28 mouse cellular contexts compared by ENCODE assay signal in genomic region chr12:10062006-10062514, GRCm38 (mm10).
DNase-seq lines count a peak whose midpoint lies in the region; ATAC-seq and TF ChIP-seq lines count a peak whose summit lies in the region.
"Had no signal": no experiment of that assay in that cellular context is flagged by ENCODE, and none has a peak within 500 bp of the region (broad histone marks: within the 10 kb centered on the region; RNA-seq: fewer than 3 reads in every experiment).

No protein-coding gene starts in this region.

- 5% methylated on average over 1 of the region's 1 CpGs for WGBS in kidney, embryonic 14.5 days
- WGBS in embryonic facial prominence, embryonic 10.5 days, result 28% methylated on average over 1 of the region's 1 CpGs
- WGBS in limb, embryonic 11.5 days, result 0% methylated on average over 1 of the region's 1 CpGs

- no peak overlapping the region for H3K9ac ChIP-seq in kidney, embryonic 14.5 days (ENCODE audit: low read depth, low read length)
- H3K9ac ChIP-seq in limb, embryonic 11.5 days (ENCODE audit: low read length), result no peak overlapping the region
- H3K9ac ChIP-seq: forebrain, postnatal 0 days; liver, embryonic 13.5 days; midbrain, embryonic 13.5 days; neural tube, embryonic 12.5 days had no signal

- intact Hi-C loops in left cerebral cortex, adult 2 months (cut with DNase I), result no loop called here

- H3K36me3 ChIP-seq in kidney, embryonic 14.5 days (ENCODE audit: control insufficient read depth, insufficient read depth, low read length), result no peaks in the 10 kb centered on the region
- H3K36me3 ChIP-seq in embryonic facial prominence, embryonic 10.5 days (replicated peaks), result no peaks in the 10 kb centered on the region
- H3K36me3 ChIP-seq in limb, embryonic 11.5 days (ENCODE audit: control insufficient read depth, insufficient read depth, low read length), result no peaks in the 10 kb centered on the region
- H3K36me3 ChIP-seq: heart, embryonic 10.5 days; liver, embryonic 13.5 days; midbrain, embryonic 13.5 days; neural tube, embryonic 12.5 days had no signal

- no peak overlapping the region for H3K4me2 ChIP-seq in kidney, embryonic 14.5 days (replicated peaks; ENCODE audit: low read depth, low read length)
- no peak overlapping the region for H3K4me2 ChIP-seq in limb, embryonic 11.5 days (ENCODE audit: low read depth, severe bottlenecking)
- H3K4me2 ChIP-seq: liver, embryonic 13.5 days; midbrain, embryonic 13.5 days; neural tube, embryonic 12.5 days had no signal

- H3K9me3 ChIP-seq in kidney, embryonic 14.5 days (ENCODE audit: control insufficient read depth, low read length), result no peaks in the 10 kb centered on the region
- no peaks in the 10 kb centered on the region for H3K9me3 ChIP-seq in embryonic facial prominence, embryonic 10.5 days
- H3K9me3 ChIP-seq in limb, embryonic 11.5 days (ENCODE audit: control insufficient read depth, low read length), result no peaks in the 10 kb centered on the region
- H3K9me3 ChIP-seq: heart, embryonic 10.5 days; liver, embryonic 13.5 days; midbrain, embryonic 13.5 days; neural tube, embryonic 12.5 days had no signal

- no peak overlapping the region for H3K27ac ChIP-seq in kidney, embryonic 14.5 days (ENCODE audit: low read depth, low read length)
- H3K27ac ChIP-seq in embryonic facial prominence, embryonic 10.5 days (replicated peaks), result no peak overlapping the region
- H3K27ac ChIP-seq in limb, embryonic 11.5 days (replicated peaks; ENCODE audit: low read depth, low read length), result no peak overlapping the region
- H3K27ac ChIP-seq in left cerebral cortex, adult 2 months, result no peak overlapping the region
- H3K27ac ChIP-seq: heart, embryonic 10.5 days; liver, embryonic 13.5 days; midbrain, embryonic 13.5 days; neural tube, embryonic 12.5 days had no signal

- DNase-seq in kidney, postnatal 4 days, result no peak
- peak; percentile 60 for DNase-seq in embryo, embryonic 10 days (ENCODE audit: low spot score)
- DNase-seq in embryonic facial prominence, embryonic 10.5 days (ENCODE audit: low spot score), result peak; percentile 43
- DNase-seq in limb, embryonic 11.5 days (ENCODE audit: low spot score), result peak; percentile 43
- DNase-seq in left cerebral cortex, adult 2 months (ENCODE audit: extremely low spot score in 1 of 2, low spot score in 2 of 2), result no peak
- no peak for DNase-seq in heart, adult 18-20 months
- DNase-seq in right cerebral cortex, postnatal 25 days, result no peak
- DNase-seq: adrenal gland, adult 8-10 months; B cell, adult 2 months; cerebellum, adult 11-12 months; cerebellum, postnatal 10 days; forebrain, postnatal 0 days; heart, postnatal 4 days; layer of hippocampus, adult 9-11 months; left cerebral cortex, postnatal 4 days; liver, embryonic 13.5 days; lung, adult 2 months; lung, postnatal 14 days; retina, postnatal 1 day; thymus, adult 18-20 months; thymus, postnatal 4 days had no signal

- ATAC-seq in kidney, embryonic 14.5 days (ENCODE audit: low FRiP score, low TSS enrichment), result 0 out of 2 replicates have a peak, but pooled peaks have one; percentile 49
- ATAC-seq in limb, embryonic 11.5 days (ENCODE audit: insufficient number of reproducible peaks, low FRiP score, low TSS enrichment, low read depth), result 0 out of 2 replicates have a peak, but pooled peaks have one; percentile 67
- ATAC-seq: activated CD4-positive, CD25-positive, alpha-beta regulatory T cell, adult 4 months; forebrain, postnatal 0 days; hindbrain, embryonic 16.5 days; intestine, embryonic 16.5 days; midbrain, embryonic 13.5 days had no signal

- H3K27me3 ChIP-seq in kidney, embryonic 14.5 days (ENCODE audit: control insufficient read depth, insufficient read depth, low read length), result no peaks in the 10 kb centered on the region
- no peaks in the 10 kb centered on the region for H3K27me3 ChIP-seq in embryonic facial prominence, embryonic 10.5 days (replicated peaks; ENCODE audit: low read depth, poor library complexity, severe bottlenecking)
- H3K27me3 ChIP-seq in limb, embryonic 11.5 days (ENCODE audit: control insufficient read depth, insufficient read depth, low read length), result no peaks in the 10 kb centered on the region
- H3K27me3 ChIP-seq: liver, embryonic 13.5 days; midbrain, embryonic 13.5 days; neural tube, embryonic 12.5 days had no signal

- H3K4me1 ChIP-seq in kidney, embryonic 14.5 days (ENCODE audit: control insufficient read depth, insufficient read depth, low read length), result 0 out of 2 replicates have a peak, but pooled peaks cover 3% of the 10 kb centered on the region
- peaks cover 14% of the 10 kb centered on the region for H3K4me1 ChIP-seq in embryonic facial prominence, embryonic 10.5 days
- H3K4me1 ChIP-seq in limb, embryonic 11.5 days (ENCODE audit: control insufficient read depth, insufficient read depth, low read length), result peaks cover 10% of the 10 kb centered on the region; the same call in 1 of the 2 replicates
- H3K4me1 ChIP-seq: heart, embryonic 10.5 days; liver, embryonic 13.5 days; midbrain, embryonic 13.5 days; neural tube, embryonic 12.5 days had no signal

- no peak overlapping the region for H3K4me3 ChIP-seq in kidney, embryonic 14.5 days (ENCODE audit: low read length)
- no peak overlapping the region for H3K4me3 ChIP-seq in embryonic facial prominence, embryonic 10.5 days
- H3K4me3 ChIP-seq in limb, embryonic 11.5 days (ENCODE audit: low read depth, low read length), result no peak overlapping the region
- H3K4me3 ChIP-seq in left cerebral cortex, adult 2 months, result no peak overlapping the region
- H3K4me3 ChIP-seq: heart, embryonic 10.5 days; liver, embryonic 13.5 days; midbrain, embryonic 13.5 days; neural tube, embryonic 12.5 days had no signal

- TF ChIP-seq CTCF in left cerebral cortex, adult 2 months (IDR thresholded peaks at IDR 0.05), result no peak

Comparison
In these comparisons a context has a peak if more than half of its experiments do, and no peak if none do; other contexts are left out.
1. DNase-seq: peak in embryo, embryonic 10 days (single experiment), embryonic facial prominence, embryonic 10.5 days (single experiment) and limb, embryonic 11.5 days (single experiment); none in kidney, postnatal 4 days (0 of 2), left cerebral cortex, adult 2 months (0 of 2), heart, adult 18-20 months (0 of 2) and right cerebral cortex, postnatal 25 days (single experiment).